Mouse (Mus musculus) hindbrain, embryonic 14.5 days (tissue): ENCODE results near the gene Mrvi1. TPM values are rescaled to one million over a fixed set of nuclear protein-coding genes. Genes with fewer than 3 reads are reported as not detected.

ENCODE experiments used
- ATAC-seq: fragments of 200-750 bp; cut with Nextera tagmentation; 2 replicates; pipeline ENCODE4 v1.8.0; 2017; ENCODE audit warnings: moderate number of reproducible peaks, mild to moderate bottlenecking, moderate TSS enrichment, moderate library complexity; ENCODE audit not compliant: low FRiP score
- DNase-seq: peaks from one replicate; pipeline ENCODE4 v3.0.0-alpha.2; 2015; ENCODE audit warnings: low spot score
- H3K27ac ChIP-seq: fragments of 300-500 bp; sonication (generic); 2 replicates; pipeline ENCODE4 v1.5.1; 2014; ENCODE audit warnings: mild to moderate bottlenecking, moderate library complexity
- H3K27me3 ChIP-seq: fragments of 300-500 bp; sonication (generic); 2 replicates; pipeline ENCODE4 v1.6.1; 2014; ENCODE audit warnings: mild to moderate bottlenecking, low read length, mixed read lengths; ENCODE audit not compliant: control insufficient read depth, insufficient read depth
- H3K36me3 ChIP-seq: fragments of 300-500 bp; sonication (generic); replicated peaks from 2 replicates; pipeline ENCODE4 v1.6.1; 2014; ENCODE audit not compliant: control insufficient read depth, insufficient read depth
- H3K4me1 ChIP-seq: fragments of 300-500 bp; sonication (generic); replicated peaks from 2 replicates; pipeline ENCODE4 v1.6.1; 2014; ENCODE audit warnings: antibody characterized with exemption, low read length, mixed read lengths; ENCODE audit not compliant: control insufficient read depth, insufficient read depth
- H3K4me2 ChIP-seq: fragments of 300-500 bp; sonication (generic); replicated peaks from 2 replicates; pipeline ENCODE4 v1.6.1; 2014; ENCODE audit warnings: mild to moderate bottlenecking, moderate library complexity
- H3K4me3 ChIP-seq: fragments of 300-500 bp; sonication (generic); replicated peaks from 2 replicates; pipeline ENCODE4 v1.5.1; 2014; ENCODE audit warnings: mild to moderate bottlenecking, low read length
- H3K9ac ChIP-seq: fragments of 300-500 bp; sonication (generic); 2 replicates; pipeline ENCODE4 v1.6.1; 2014
- H3K9me3 ChIP-seq: fragments of 300-500 bp; sonication (generic); 2 replicates; pipeline ENCODE4 v1.6.1; 2016; ENCODE audit warnings: low read length; ENCODE audit not compliant: control insufficient read depth
- WGBS: fragments of 180-500 bp; shearing (Covaris S2); extraction: QIAGEN DNeasy Blood & Tissue Kit; methylation state at CpG from one replicate; pipeline ENCODE4 v1.1.7; 2014; 5-methylcytosine and 5-hydroxymethylcytosine counted together
- polyA plus RNA-seq: library from polyadenylated mRNA; unstranded; fragments of >200 nt; fragmentation: Nextera tagmentation; extraction: Ambion mirVana; gene quantifications from 2 replicates; pipeline ENCODE4 v1.2.1, GENCODE M21; 2014

Mrvi1 gene
- polyA plus RNA-seq, 1 experiment from 2014 or later: 1.8 TPM

DNA sequence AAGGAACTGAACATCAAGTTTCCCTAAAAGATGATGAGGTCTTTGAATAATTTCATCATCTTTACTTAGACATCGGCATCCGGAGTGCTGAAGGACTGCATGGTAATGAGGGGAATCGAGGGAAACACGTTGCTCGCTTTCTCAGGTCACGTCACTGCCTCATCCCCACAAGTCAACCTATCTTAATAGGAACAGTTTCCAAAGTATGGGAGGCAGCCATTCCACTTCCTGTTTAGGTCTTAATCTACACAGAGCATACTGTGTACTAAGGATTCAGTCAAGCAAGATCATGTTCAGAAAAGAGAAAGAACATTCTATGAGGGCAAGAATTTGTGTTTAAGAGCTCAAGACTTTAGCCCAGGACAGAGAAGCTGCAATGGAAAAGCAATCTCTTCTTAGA is 34.6 kb downstream of the Mrvi1 start:
- Histone ChIP-seq H3K4me3 (no peak overlapping the region), H3K4me1 (no peaks in the 10 kb centered on the region), H3K27me3 (no peaks in the 10 kb centered on the region), H3K36me3 (no peaks in the 10 kb centered on the region), H3K4me2 (no peak overlapping the region), H3K27ac (no peak overlapping the region), H3K9ac (no peak overlapping the region), H3K9me3 (no peaks in the 10 kb centered on the region)
- ATAC-seq (no peak), DNase-seq (no peak)
- WGBS: 95% methylated on average over 6 of the region's 6 CpGs

DNA sequence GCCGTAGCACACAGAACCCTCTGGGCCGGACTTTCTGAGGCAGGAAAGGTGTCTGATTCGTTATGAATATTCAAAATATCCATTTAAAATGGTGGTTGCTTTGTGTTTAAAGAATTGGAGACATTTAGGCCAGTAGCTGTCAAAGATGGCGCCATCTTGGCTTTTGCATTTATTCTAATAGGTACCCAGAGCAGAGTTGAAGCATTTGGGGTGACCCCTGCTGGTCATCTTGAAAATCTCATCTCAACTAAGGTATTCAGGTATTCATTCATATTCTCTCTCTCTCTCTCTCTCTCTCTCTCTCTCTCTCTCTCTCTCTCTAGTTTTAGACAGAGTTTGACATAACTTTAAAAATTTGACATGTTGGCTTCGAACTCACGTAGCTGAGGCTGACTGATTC is 35.5 kb downstream of the Mrvi1 start:
- Histone ChIP-seq H3K27ac (no peak overlapping the region), H3K27me3 (no peaks in the 10 kb centered on the region), H3K9ac (no peak overlapping the region), H3K36me3 (no peaks in the 10 kb centered on the region), H3K4me3 (no peak overlapping the region), H3K4me2 (no peak overlapping the region), H3K4me1 (no peaks in the 10 kb centered on the region), H3K9me3 (no peaks in the 10 kb centered on the region)
- no peak for ATAC-seq
- DNase-seq: no peak
- 84% methylated on average over 6 of the region's 6 CpGs for WGBS

DNA sequence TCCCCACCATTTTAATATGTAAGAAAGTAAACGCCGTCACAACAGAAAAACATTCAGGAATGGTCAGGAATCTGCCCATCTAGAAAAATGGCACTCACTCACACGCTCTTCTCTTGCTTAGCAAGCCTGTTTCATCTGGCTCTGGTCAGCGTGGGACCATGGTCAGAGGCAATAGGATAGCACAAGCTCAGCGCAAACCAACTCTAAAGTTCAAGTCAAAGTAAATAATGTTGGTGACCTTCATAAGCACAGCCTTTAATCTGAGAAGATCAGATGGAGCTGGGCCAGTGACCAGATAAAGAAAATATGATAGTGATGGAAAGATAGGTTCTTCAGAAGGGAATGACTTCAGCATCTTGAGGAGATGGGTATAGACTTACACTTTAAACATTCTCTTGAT is 37.9 kb downstream of the Mrvi1 start:
- H3K27ac ChIP-seq: no peak overlapping the region
- ATAC-seq: no peak

DNA sequence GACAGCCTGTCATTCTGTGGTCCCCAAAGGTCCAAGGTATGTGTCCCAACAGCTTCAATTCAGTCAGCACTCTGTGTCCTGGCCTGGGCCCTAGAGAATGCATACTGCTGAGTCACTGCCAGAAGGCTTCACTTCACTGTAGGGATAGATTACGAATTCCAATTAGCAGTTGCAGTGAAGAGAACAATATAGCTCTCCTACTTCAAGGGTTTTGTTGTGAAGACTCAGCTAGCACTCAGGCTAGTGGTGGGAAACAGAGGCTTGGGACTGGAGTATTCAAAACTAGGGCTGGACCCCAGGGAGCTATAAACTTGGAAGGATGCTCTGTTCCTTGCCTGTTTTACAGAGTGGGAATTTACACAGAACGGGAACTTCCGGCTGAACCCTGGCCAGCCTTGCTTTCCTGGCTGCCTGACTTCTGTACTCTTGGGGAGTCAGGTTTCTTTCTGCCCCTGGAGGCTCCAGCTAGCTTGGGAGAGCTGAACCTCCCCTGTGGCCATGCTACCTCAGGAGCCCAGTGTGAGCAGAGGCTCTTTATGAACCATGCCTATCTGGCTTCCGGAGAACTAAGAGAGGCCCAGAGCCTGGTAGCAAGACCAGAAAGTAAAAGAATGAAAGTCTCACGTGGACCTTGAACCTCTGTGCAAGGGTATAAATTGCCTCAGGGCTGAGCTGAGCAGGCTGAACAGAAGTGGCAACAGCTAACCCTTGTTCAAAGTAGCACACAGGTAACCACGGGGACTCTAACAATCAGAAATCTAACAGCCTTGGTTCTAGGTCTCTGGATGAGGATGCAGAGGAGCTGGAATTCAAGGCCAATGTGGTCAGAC is 40.3 kb downstream of the Mrvi1 start:
- WGBS: 64% methylated on average over 6 of the region's 6 CpGs
- no peak overlapping the region for H3K4me2 ChIP-seq
- H3K27ac ChIP-seq: no peak overlapping the region
- H3K4me1 ChIP-seq: no peaks in the 10 kb centered on the region
- H3K27me3 ChIP-seq: no peaks in the 10 kb centered on the region
- ATAC-seq: no peak
- no peak overlapping the region for H3K4me3 ChIP-seq
- H3K9me3 ChIP-seq: no peaks in the 10 kb centered on the region
- no peak for DNase-seq
- H3K9ac ChIP-seq: no peak overlapping the region
- no peaks in the 10 kb centered on the region for H3K36me3 ChIP-seq

More for the DNA sequence above, 37.9 kb downstream of the Mrvi1 start:
- WGBS: 90% methylated on average over 5 of the region's 5 CpGs
- Histone ChIP-seq H3K36me3 (no peaks in the 10 kb centered on the region), H3K27me3 (no peaks in the 10 kb centered on the region), H3K9ac (no peak overlapping the region), H3K4me2 (no peak overlapping the region), H3K9me3 (no peaks in the 10 kb centered on the region), H3K4me3 (no peak overlapping the region), H3K4me1 (no peaks in the 10 kb centered on the region)
- no peak for DNase-seq

DNA sequence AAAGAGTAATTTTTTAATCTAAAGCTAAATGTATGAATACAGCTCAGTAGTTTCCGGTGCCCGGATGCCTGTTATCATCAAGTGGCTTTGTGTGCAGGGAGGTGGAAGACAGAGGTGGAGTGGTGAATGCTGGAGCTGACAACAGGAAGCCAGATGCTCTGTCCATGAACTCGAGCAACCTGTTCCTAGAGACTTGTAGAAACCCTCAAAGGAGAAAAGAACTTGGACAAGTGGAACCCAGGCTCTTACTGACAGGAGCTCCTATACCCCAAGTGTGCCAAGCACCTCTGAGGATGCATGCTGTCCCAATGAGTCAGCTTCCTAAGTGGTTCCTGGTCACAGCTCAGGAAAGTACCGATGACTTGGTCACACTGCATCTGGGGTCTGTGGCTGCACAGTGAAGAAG is 41.1 kb downstream of the Mrvi1 start:
- DNase-seq (no peak), ATAC-seq (no peak)
- no peaks in the 10 kb centered on the region for H3K4me1 ChIP-seq
- no peaks in the 10 kb centered on the region for H3K9me3 ChIP-seq
- 86% methylated on average over 4 of the region's 4 CpGs for WGBS
- no peaks in the 10 kb centered on the region for H3K36me3 ChIP-seq
- H3K27ac ChIP-seq: no peak overlapping the region
- H3K4me3 ChIP-seq: no peak overlapping the region
- H3K9ac ChIP-seq: no peak overlapping the region
- no peak overlapping the region for H3K4me2 ChIP-seq
- H3K27me3 ChIP-seq: no peaks in the 10 kb centered on the region

DNA sequence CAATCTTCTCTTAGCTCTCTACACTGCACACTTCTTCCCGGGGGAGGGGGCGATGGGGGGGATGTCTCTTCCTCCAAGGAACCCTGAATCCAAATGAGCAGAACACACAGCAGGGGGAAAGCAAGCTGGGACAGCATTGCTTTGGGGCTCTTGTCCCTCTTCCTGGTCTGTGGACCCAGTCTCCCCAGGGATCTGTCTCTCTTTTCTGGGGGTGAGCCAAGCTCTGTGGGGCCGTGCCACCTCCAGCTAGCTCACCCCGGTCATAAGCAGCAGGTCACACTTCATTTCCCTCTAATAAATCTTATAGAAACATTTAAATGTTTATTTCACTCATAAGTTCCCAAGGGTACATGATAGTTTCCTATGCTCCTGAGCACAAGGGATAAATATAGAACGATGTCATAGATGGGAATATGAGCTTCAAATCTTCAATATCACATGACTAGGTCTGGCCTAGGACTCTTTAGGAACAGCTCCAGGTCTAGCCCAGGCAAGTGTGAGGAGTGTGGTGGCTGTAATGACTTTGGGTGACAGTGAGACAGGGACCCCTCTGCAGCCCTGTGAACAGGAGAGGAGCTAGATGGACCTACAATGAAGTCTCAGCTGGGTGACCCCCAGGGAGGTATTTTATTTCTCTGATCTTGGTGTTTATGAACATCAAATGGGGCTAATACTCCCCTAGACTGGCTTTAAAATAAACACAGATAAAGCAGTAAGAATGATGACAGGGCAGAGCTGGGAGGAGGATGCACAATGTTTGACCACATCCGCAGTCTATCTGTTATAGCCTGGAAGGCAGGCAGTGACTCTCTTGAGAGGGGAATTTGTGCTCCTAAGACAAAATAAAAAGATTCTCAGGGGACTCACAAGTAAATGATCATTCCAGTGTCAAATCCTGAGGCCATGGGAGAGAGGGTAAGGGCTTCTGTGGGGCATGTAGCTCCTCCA is 46.2 kb downstream of the Mrvi1 start:
- H3K36me3 ChIP-seq: no peaks in the 10 kb centered on the region
- WGBS: 88% methylated on average over 6 of the region's 6 CpGs
- H3K27me3 ChIP-seq: no peaks in the 10 kb centered on the region
- DNase-seq (no peak), ATAC-seq (no peak)
- H3K27ac ChIP-seq: no peak overlapping the region
- H3K9me3 ChIP-seq: no peaks in the 10 kb centered on the region
- H3K4me3 ChIP-seq: no peak overlapping the region
- no peak overlapping the region for H3K4me2 ChIP-seq
- H3K4me1 ChIP-seq: no peaks in the 10 kb centered on the region
- no peak overlapping the region for H3K9ac ChIP-seq

DNA sequence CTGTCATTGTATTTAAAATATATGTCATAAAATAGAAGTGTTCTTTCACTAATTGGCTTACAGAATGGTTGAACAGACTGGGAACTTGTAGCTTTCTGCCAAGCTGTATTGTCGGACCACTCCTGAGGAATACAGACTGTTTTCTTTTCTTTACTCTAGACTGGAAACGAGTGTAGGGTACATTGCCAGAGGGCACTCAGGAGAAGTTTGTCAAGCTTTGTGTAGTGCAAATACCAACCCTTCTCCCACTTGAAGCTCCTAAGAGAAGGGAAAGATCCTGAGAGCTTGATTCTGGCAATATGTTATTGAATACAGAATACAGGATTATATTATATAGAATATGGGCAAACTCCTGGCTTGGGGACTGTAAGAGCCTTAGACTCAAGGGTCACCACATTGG is 48.3 kb downstream of the Mrvi1 start:
- Histone ChIP-seq H3K4me3 (no peak overlapping the region), H3K27ac (no peak overlapping the region), H3K9ac (no peak overlapping the region), H3K36me3 (no peaks in the 10 kb centered on the region), H3K4me1 (no peaks in the 10 kb centered on the region), H3K27me3 (no peaks in the 10 kb centered on the region), H3K9me3 (no peaks in the 10 kb centered on the region), H3K4me2 (no peak overlapping the region)
- 79% methylated on average over 2 of the region's 2 CpGs for WGBS
- DNase-seq (no peak), ATAC-seq (no peak)

DNA sequence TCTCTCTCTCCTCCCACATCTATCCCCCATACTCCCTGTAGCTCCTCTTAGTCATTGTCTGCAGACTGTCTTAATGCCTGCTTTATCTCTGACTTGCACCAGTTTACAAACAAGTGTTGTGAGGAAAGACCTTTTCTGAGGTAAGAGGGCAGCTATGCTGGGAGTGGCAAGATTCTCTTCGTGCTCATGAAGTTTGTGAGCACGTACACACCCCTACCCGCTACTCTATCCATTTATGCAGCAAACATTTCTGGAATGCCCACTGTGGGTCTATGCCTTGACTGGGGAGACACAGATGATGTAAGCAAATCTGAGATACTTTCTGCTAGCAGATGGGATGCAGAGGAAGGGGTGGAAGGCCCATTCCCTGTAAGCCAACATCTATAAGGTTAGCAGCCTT is 48.9 kb downstream of the Mrvi1 start:
- Histone ChIP-seq H3K27ac (no peak overlapping the region), H3K4me3 (no peak overlapping the region), H3K27me3 (no peaks in the 10 kb centered on the region), H3K9ac (no peak overlapping the region), H3K9me3 (no peaks in the 10 kb centered on the region), H3K4me2 (no peak overlapping the region), H3K4me1 (no peaks in the 10 kb centered on the region), H3K36me3 (no peaks in the 10 kb centered on the region)
- 88% methylated on average over 3 of the region's 3 CpGs for WGBS
- ATAC-seq (no peak), DNase-seq (no peak)

DNA sequence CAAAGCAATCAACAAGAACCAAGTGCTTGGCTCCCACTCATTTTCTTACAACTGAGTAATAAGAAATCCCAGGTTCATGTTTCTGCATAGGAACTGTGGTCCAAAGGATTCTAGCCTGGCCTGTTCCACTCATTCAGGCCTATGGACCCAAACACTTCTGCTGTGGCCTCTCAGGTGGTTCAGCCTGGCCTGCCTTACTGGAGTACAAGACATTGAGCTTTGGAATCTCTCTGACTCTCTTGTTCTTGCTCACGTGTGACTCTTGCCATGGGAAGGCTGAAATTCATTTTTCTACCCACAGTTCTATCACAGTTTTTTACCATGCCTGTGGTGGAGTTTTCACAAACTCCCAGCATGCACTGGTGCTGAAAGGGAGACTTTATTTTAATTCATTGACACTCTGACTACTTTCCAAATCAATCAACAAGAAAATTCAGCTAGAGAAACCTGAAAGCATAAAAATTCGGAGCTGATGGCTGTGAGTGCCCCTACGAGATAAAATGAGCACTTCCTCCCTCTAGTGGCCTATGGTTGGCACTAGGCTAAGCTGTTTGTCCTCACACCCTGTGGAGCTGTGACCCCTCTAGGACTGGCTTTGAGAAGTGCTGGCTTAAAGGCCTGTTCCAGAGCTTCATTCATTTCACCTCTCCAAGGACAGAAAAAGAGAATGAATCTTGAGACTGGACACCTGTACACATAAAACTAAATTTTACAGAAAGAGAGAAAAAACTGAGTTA is 52.0 kb downstream of the Mrvi1 start:
- no peak overlapping the region for H3K9ac ChIP-seq
- H3K4me2 ChIP-seq: no peak overlapping the region
- H3K4me1 ChIP-seq: no peaks in the 10 kb centered on the region
- no peak overlapping the region for H3K27ac ChIP-seq
- H3K4me3 ChIP-seq: no peak overlapping the region
- ATAC-seq (no peak), DNase-seq (peak; percentile 68)
- 31% methylated on average over 3 of the region's 3 CpGs for WGBS
- no peaks in the 10 kb centered on the region for H3K9me3 ChIP-seq
- H3K36me3 ChIP-seq: no peaks in the 10 kb centered on the region
- no peaks in the 10 kb centered on the region for H3K27me3 ChIP-seq
